Mouse (Mus musculus): ENCODE results near the gene AF067061. TPM values are rescaled to one million over a fixed set of nuclear protein-coding genes. Genes with fewer than 3 reads are reported as not detected.

AF067061 gene
- total RNA-seq, 2 experiments from 2014 or later: not detected

Other genes with a start within 250 kb of the AF067061 start
- gene Gm36079, start 236.1 kb upstream of the AF067061 start, total RNA-seq (2015): not detected in 2 replicates
- 0.49 TPM in 1 of 2 replicates, not detected in the other for gene Gm36079, start 236.1 kb upstream of the AF067061 start, total RNA-seq (2017)
- 248 and 273 TPM in 2 replicates for gene Gm21188, start 210.9 kb upstream of the AF067061 start, total RNA-seq (2015)
- 152 and 161 TPM in 2 replicates for gene Gm21188, start 210.9 kb upstream of the AF067061 start, total RNA-seq (2017)
- not detected in 2 replicates for gene Gm20767, start 122.9 kb upstream of the AF067061 start, total RNA-seq (2015)
- not detected in 2 replicates for gene Gm20767, start 122.9 kb upstream of the AF067061 start, total RNA-seq (2017)
- not detected in 2 replicates for gene Gm21818, start 90.7 kb upstream of the AF067061 start, total RNA-seq (2015)
- gene Gm21818, start 90.7 kb upstream of the AF067061 start, total RNA-seq (2017): not detected in 2 replicates
- 0.58 and 1.4 TPM in 2 replicates for gene Gm21762, start 47.2 kb upstream of the AF067061 start, total RNA-seq (2015)
- gene Gm21762, start 47.2 kb upstream of the AF067061 start, total RNA-seq (2017): 1.7 and 3.3 TPM in 2 replicates
- not detected in 2 replicates for gene Gm21731, start 24.0 kb upstream of the AF067061 start, total RNA-seq (2015)
- gene Gm21731, start 24.0 kb upstream of the AF067061 start, total RNA-seq (2017): not detected in 2 replicates
- 46.3 and 48.8 TPM in 2 replicates for gene BC147527, start 37.3 kb downstream of the AF067061 start, total RNA-seq (2015)
- 48.0 and 70.9 TPM in 2 replicates for gene BC147527, start 37.3 kb downstream of the AF067061 start, total RNA-seq (2017)
- gene Tcstv3, start 53.8 kb downstream of the AF067061 start, total RNA-seq (2015): not detected in 2 replicates
- not detected in 2 replicates for gene Tcstv3, start 53.8 kb downstream of the AF067061 start, total RNA-seq (2017)